Mouse (Mus musculus) neural tube, embryonic 12.5 days (tissue): Measurements from ENCODE around the gene Ndufa9. TPM values are rescaled to one million over a fixed set of nuclear protein-coding genes. Genes with fewer than 3 reads are reported as not detected.

Source experiments
- ATAC-seq: fragments of 200-750 bp; cut with Nextera tagmentation; 2 replicates; pipeline ENCODE4 v1.8.0; 2017; ENCODE audit warnings: low read depth, mild to moderate bottlenecking, moderate TSS enrichment, moderate library complexity; ENCODE audit not compliant: low FRiP score
- H3K27ac ChIP-seq: fragments of 300-500 bp; sonication (generic); 2 replicates; pipeline ENCODE4 v1.5.1; 2016
- H3K27me3 ChIP-seq: fragments of 300-500 bp; sonication (generic); replicated peaks from 2 replicates; pipeline ENCODE4 v1.6.1; 2016; ENCODE audit warnings: mild to moderate bottlenecking
- H3K36me3 ChIP-seq: fragments of 300-500 bp; sonication (generic); 2 replicates; pipeline ENCODE4 v1.6.1; 2016; ENCODE audit warnings: mild to moderate bottlenecking
- H3K4me1 ChIP-seq: fragments of 300-500 bp; sonication (generic); 2 replicates; pipeline ENCODE4 v1.6.1; 2016
- H3K4me2 ChIP-seq: fragments of 300-500 bp; sonication (generic); replicated peaks from 2 replicates; pipeline ENCODE4 v1.6.1; 2016; ENCODE audit warnings: mild to moderate bottlenecking
- H3K4me3 ChIP-seq: fragments of 300-500 bp; sonication (generic); 2 replicates; pipeline ENCODE4 v1.5.1; 2016
- H3K9ac ChIP-seq: fragments of 300-500 bp; sonication (generic); 2 replicates; pipeline ENCODE4 v1.6.1; 2016; ENCODE audit warnings: mild to moderate bottlenecking
- H3K9me3 ChIP-seq: fragments of 300-500 bp; sonication (generic); 2 replicates; pipeline ENCODE4 v1.6.1; 2016; ENCODE audit warnings: mild to moderate bottlenecking
- WGBS: fragments of 180-500 bp; shearing (Covaris S2); methylation state at CpG from one replicate; pipeline ENCODE4 v1.1.7; 2016; 5-methylcytosine and 5-hydroxymethylcytosine counted together
- polyA plus RNA-seq: library from polyadenylated mRNA; unstranded; fragments of >200 nt; fragmentation: Nextera tagmentation; extraction: Ambion mirVana; gene quantifications from 2 replicates; pipeline ENCODE4 v1.2.1, GENCODE M21; 2016

The Ndufa9 gene
- polyA plus RNA-seq = 191 TPM in 2 replicates

GRCm38 (mm10) chr6:126848712-126849704 lies at the start of gene Ndufa9:
Gene Ndufa9, minus strand, starts transcription at chr6:126849136.
- Histone ChIP-seq H3K9ac (peak within 1 kb of the TSS; percentile 83), H3K27ac (no peak within 1 kb of the TSS), H3K9me3 (no peaks in the 10 kb centered on the region), H3K4me3 (peak within 1 kb of the TSS; percentile 82), H3K4me2 (peak within 1 kb of the TSS; percentile 74), H3K36me3 (peaks cover 3% of the 10 kb centered on the region; the same call in 1 of the 2 replicates), H3K4me1 (peaks cover 11% of the 10 kb centered on the region), H3K27me3 (no peaks in the 10 kb centered on the region; the same call in 1 of the 2 replicates)
- ATAC-seq = peak; percentile 89
- 8% methylated on average over 46 of the region's 46 CpGs for WGBS

- ATAC-seq = no peak
These were observed 28.2 kb upstream of the Ndufa9 start for GRCm38 (mm10) chr6:126877118-126877517.

DNA sequence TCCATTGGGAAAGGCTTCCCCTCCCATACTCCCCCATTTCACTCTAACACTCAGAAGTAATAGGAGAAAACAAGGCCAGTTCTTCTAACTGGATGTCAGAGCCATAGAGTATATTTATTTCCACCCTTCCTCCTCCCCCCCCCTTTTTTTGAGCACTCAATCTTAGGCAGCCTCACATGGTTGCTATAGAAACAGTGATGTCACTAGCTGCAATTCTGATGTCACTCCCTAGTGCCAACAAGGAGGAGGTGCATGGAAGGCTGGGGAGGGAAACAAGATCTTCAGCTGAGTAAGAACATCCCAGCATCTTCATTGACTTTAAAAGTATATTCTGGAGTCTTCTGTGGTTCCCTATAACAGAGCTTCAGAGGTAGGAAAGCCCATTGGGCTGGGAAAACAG lies 3.9 kb upstream of the Ndufa9 start, which contains the start of gene Akap3:
Akap3 (plus strand) TSS at position 218 of the 400 bp plus-strand sequence.
- Histone ChIP-seq H3K9ac (no peak within 1 kb of the TSS), H3K27ac (no peak within 1 kb of the TSS), H3K4me1 (peaks cover 7% of the 10 kb centered on the region), H3K4me2 (no peak within 1 kb of the TSS), H3K36me3 (no peaks in the 10 kb centered on the region), H3K4me3 (no peak within 1 kb of the TSS), H3K27me3 (no peaks in the 10 kb centered on the region; the same call in 1 of the 2 replicates), H3K9me3 (no peaks in the 10 kb centered on the region)
- ATAC-seq = no peak

More at GRCm38 (mm10) chr6:126877118-126877517, 28.2 kb upstream of the Ndufa9 start:
- no peak overlapping the region for H3K4me3 ChIP-seq
- no peak overlapping the region for H3K4me2 ChIP-seq
- WGBS = 90% methylated on average over 8 of the region's 8 CpGs
- no peaks in the 10 kb centered on the region for H3K36me3 ChIP-seq
- H3K27me3 ChIP-seq = no peaks in the 10 kb centered on the region
- H3K9me3 ChIP-seq = no peaks in the 10 kb centered on the region
- no peak overlapping the region for H3K27ac ChIP-seq
- H3K9ac ChIP-seq = no peak overlapping the region
- no peaks in the 10 kb centered on the region for H3K4me1 ChIP-seq

GRCm38 (mm10) chr6:126836628-126837027 lies 12.3 kb downstream of the Ndufa9 start:
- no peaks in the 10 kb centered on the region for H3K27me3 ChIP-seq
- H3K9ac ChIP-seq = no peak overlapping the region
- H3K4me3 ChIP-seq = no peak overlapping the region
- no peaks in the 10 kb centered on the region for H3K4me1 ChIP-seq
- H3K9me3 ChIP-seq = no peaks in the 10 kb centered on the region
- H3K27ac ChIP-seq = no peak overlapping the region
- no peak overlapping the region for H3K4me2 ChIP-seq
- 87% methylated on average over 8 of the region's 8 CpGs for WGBS
- ATAC-seq = no peak
- H3K36me3 ChIP-seq = peaks cover 84% of the 10 kb centered on the region

GRCm38 (mm10) chr6:126823087-126823486 lies 25.8 kb downstream of the Ndufa9 start:
- Histone ChIP-seq H3K9ac (no peak overlapping the region), H3K9me3 (no peaks in the 10 kb centered on the region), H3K27me3 (no peaks in the 10 kb centered on the region), H3K27ac (no peak overlapping the region), H3K36me3 (peaks cover 83% of the 10 kb centered on the region), H3K4me2 (no peak overlapping the region), H3K4me3 (no peak overlapping the region), H3K4me1 (no peaks in the 10 kb centered on the region)
- ATAC-seq = no peak
- 90% methylated on average over 3 of the region's 3 CpGs for WGBS

DNA sequence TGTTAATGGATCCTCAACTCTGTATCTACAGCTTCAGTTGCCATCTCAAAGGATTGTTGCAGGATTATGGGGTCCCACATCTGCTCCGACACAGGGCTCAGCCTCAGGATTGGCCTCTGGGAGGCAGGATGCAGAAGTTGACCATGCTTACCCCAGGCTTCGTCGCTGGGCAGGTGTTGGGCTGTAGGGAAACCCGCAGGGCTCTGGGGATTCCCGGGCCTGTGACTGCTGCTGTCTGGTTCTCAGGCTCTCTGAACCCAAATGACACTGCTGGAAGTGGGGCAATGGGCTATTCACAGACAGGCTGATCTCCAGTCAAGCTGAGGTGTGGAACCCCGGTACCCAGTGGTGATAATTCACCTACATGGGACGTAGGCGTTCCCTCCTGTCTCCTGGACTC lies 32.6 kb downstream of the Ndufa9 start:
- Histone ChIP-seq H3K4me3 (no peak overlapping the region), H3K36me3 (peaks cover 20% of the 10 kb centered on the region), H3K4me1 (no peaks in the 10 kb centered on the region), H3K4me2 (no peak overlapping the region), H3K9me3 (no peaks in the 10 kb centered on the region), H3K27ac (no peak overlapping the region), H3K9ac (no peak overlapping the region), H3K27me3 (no peaks in the 10 kb centered on the region)
- 91% methylated on average over 8 of the region's 8 CpGs for WGBS
- no peak for ATAC-seq

DNA sequence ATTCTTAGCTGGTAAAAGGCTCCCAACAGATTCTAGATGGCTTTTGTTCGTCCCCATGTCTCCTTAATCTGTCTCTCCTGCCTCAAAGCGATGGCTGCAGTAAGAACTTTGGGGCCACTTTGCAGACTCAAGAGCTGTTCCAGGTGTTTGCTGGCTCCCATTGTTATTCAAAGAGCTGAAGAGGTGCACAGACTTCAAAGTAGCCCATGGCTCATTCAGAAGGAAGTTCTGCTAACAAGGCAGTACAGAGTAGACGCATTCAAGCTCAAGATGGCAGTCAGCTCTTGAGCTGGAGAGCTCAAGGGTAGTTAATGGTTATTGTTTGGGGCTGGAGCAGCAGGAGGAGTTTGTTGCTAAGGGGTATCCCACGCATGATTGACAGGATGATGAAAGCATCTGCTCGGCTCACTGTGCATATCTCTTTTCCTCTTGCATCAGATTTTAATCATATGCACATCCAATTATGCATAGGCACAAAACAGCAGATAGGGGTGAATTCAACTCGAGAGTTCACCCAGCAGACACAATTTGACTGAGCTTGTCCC lies 33.7 kb downstream of the Ndufa9 start:
- H3K27ac ChIP-seq = no peak overlapping the region
- peaks cover 10% of the 10 kb centered on the region for H3K36me3 ChIP-seq
- 76% methylated on average over 6 of the region's 6 CpGs for WGBS
- no peaks in the 10 kb centered on the region for H3K27me3 ChIP-seq
- H3K9ac ChIP-seq = no peak overlapping the region
- no peak overlapping the region for H3K4me2 ChIP-seq
- no peak overlapping the region for H3K4me3 ChIP-seq
- no peaks in the 10 kb centered on the region for H3K9me3 ChIP-seq
- H3K4me1 ChIP-seq = no peaks in the 10 kb centered on the region
- ATAC-seq = no peak

GRCm38 (mm10) chr6:126811481-126811880 lies 37.5 kb downstream of the Ndufa9 start:
- H3K4me3 ChIP-seq = no peak overlapping the region
- ATAC-seq = no peak
- H3K4me2 ChIP-seq = no peak overlapping the region
- no peaks in the 10 kb centered on the region for H3K9me3 ChIP-seq
- no peaks in the 10 kb centered on the region for H3K27me3 ChIP-seq
- H3K4me1 ChIP-seq = no peaks in the 10 kb centered on the region
- H3K27ac ChIP-seq = no peak overlapping the region
- 87% methylated on average over 4 of the region's 4 CpGs for WGBS
- H3K36me3 ChIP-seq = no peaks in the 10 kb centered on the region
- H3K9ac ChIP-seq = no peak overlapping the region

- ATAC-seq = no peak
- H3K27ac ChIP-seq = no peak overlapping the region
- H3K4me2 ChIP-seq = no peak overlapping the region
- H3K9ac ChIP-seq = no peak overlapping the region
- WGBS = 88% methylated on average over 8 of the region's 8 CpGs
- no peaks in the 10 kb centered on the region for H3K9me3 ChIP-seq
- H3K36me3 ChIP-seq = no peaks in the 10 kb centered on the region
- no peaks in the 10 kb centered on the region for H3K4me1 ChIP-seq
- H3K27me3 ChIP-seq = no peaks in the 10 kb centered on the region
- no peak overlapping the region for H3K4me3 ChIP-seq
These were observed 40.4 kb downstream of the Ndufa9 start for GRCm38 (mm10) chr6:126808561-126808960.

DNA sequence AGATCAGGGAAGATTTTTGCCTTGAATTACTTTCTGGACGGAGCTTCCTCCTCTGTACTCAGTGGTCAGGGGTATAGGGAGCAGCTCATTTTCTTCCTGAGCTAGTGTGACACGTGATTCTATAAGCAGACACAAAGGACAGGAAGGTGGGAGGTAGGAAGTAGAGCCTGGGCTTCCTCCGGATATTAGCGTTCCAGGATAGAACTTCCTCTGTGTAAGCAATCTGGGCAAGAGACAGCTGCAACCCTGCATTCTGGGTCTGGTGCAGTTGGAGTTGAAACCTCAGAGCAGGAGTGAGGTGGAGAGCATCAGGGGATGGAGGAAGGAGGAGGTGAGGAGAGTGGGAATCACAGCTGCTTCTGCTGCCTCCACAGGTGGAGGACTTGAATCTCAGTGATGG lies 40.8 kb downstream of the Ndufa9 start:
- WGBS = 79% methylated on average over 4 of the region's 4 CpGs
- H3K36me3 ChIP-seq = no peaks in the 10 kb centered on the region
- H3K4me2 ChIP-seq = no peak overlapping the region
- no peaks in the 10 kb centered on the region for H3K4me1 ChIP-seq
- H3K4me3 ChIP-seq = no peak overlapping the region
- H3K9ac ChIP-seq = no peak overlapping the region
- no peaks in the 10 kb centered on the region for H3K27me3 ChIP-seq
- no peak for ATAC-seq
- H3K9me3 ChIP-seq = no peaks in the 10 kb centered on the region
- H3K27ac ChIP-seq = no peak overlapping the region

DNA sequence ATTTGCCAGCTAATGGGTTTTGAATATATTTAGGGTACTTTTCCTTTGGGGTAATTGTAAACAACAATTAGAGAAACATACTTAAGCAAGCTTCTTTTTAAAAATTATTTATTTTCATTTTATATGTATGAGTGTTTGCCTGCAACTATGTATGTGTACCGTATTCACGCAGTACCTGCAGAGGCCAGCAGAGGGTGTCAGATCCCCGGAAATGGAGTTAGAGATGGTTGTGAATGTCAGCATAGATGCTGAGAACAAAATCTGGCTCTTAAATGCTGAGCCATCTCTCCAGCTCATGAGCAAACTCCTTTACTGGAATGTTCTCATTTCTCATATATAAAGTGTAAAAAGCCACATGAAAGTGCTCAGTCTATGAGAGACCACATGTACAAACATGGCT lies 42.2 kb downstream of the Ndufa9 start:
- Histone ChIP-seq H3K27ac (no peak overlapping the region), H3K9me3 (no peaks in the 10 kb centered on the region), H3K27me3 (no peaks in the 10 kb centered on the region), H3K9ac (no peak overlapping the region), H3K4me2 (no peak overlapping the region), H3K4me1 (no peaks in the 10 kb centered on the region), H3K4me3 (no peak overlapping the region), H3K36me3 (no peaks in the 10 kb centered on the region)
- no peak for ATAC-seq
- 90% methylated on average over 3 of the region's 3 CpGs for WGBS

GRCm38 (mm10) chr6:126802946-126803345 lies 46.0 kb downstream of the Ndufa9 start:
- no peak for ATAC-seq
- Histone ChIP-seq H3K9me3 (no peaks in the 10 kb centered on the region), H3K4me2 (no peak overlapping the region), H3K27me3 (no peaks in the 10 kb centered on the region), H3K4me3 (no peak overlapping the region), H3K36me3 (no peaks in the 10 kb centered on the region), H3K27ac (no peak overlapping the region), H3K4me1 (no peaks in the 10 kb centered on the region), H3K9ac (no peak overlapping the region)
- WGBS = 37% methylated on average over 11 of the region's 11 CpGs
